Mouse (Mus musculus) gastrocnemius, adult 8-10 months (tissue): ENCODE results near the gene Poc1b. TPM values are rescaled to one million over a fixed set of nuclear protein-coding genes. Genes with fewer than 3 reads are reported as not detected.
A peak's percentile ranks its signal among the peaks of the same experiment; 100 is the strongest.
"Not testable (repeated sequence)": the region's sequence is repeated elsewhere in the genome, so short reads cannot be mapped to it uniquely, and the experiment has no call there.

Experiments used
- DNase-seq, 2 experiments: peaks; one replicate each; pipeline ENCODE4 v3.0.0; 2022; ENCODE audit warnings: low spot score in 2 of 2
- total RNA-seq, 4 experiments: library from RNA; stranded (reverse); gene quantifications; 2 replicates each; pipeline ENCODE4 v1.2.4; 2022

Gene Poc1b
- total RNA-seq, 4 experiments from 2014 or later = 2.4 to 5.5 (median 3.7) TPM

GRCm38 (mm10) chr10:99154635-99155034 lies 47.8 kb downstream of the Poc1b start:
- no peak for DNase-seq

GRCm38 (mm10) chr10:99156808-99157207 lies 50.0 kb downstream of the Poc1b start:
- no peak for DNase-seq

GRCm38 (mm10) chr10:99157697-99158096 lies 50.9 kb downstream of the Poc1b start:
- not testable (repeated sequence) for DNase-seq

GRCm38 (mm10) chr10:99161987-99162582 lies 55.2 kb downstream of the Poc1b start:
- DNase-seq = no peak

- no peak for DNase-seq
Observed at GRCm38 (mm10) chr10:99163002-99163401, 56.2 kb downstream of the Poc1b start.

GRCm38 (mm10) chr10:99164871-99165477 lies 58.1 kb downstream of the Poc1b start:
- no peak for DNase-seq

GRCm38 (mm10) chr10:99165751-99166282 lies 59.0 kb downstream of the Poc1b start:
- no peak for DNase-seq

- no peak for DNase-seq
Observed at GRCm38 (mm10) chr10:99166392-99166791, 59.6 kb downstream of the Poc1b start.

GRCm38 (mm10) chr10:99168404-99168803 lies 61.6 kb downstream of the Poc1b start:
- DNase-seq = no peak

- DNase-seq = no peak
Observed at GRCm38 (mm10) chr10:99168840-99169764, 62.3 kb downstream of the Poc1b start.

GRCm38 (mm10) chr10:99169765-99170129 lies 62.9 kb downstream of the Poc1b start:
- peak in 1 of 2 experiments; percentile 14 for DNase-seq

GRCm38 (mm10) chr10:99171961-99172497 lies 65.2 kb downstream of the Poc1b start:
- peak; percentile 14 to 28 for DNase-seq

GRCm38 (mm10) chr10:99172906-99173507 lies 66.2 kb downstream of the Poc1b start:
- no peak for DNase-seq

GRCm38 (mm10) chr10:99176911-99177310 lies 70.1 kb downstream of the Poc1b start:
- DNase-seq = no peak

- DNase-seq = no peak
Observed at GRCm38 (mm10) chr10:99178118-99178517, 71.3 kb downstream of the Poc1b start.

- DNase-seq = no peak
Observed at GRCm38 (mm10) chr10:99179122-99179521, 72.3 kb downstream of the Poc1b start.

GRCm38 (mm10) chr10:99179566-99179965 lies 72.7 kb downstream of the Poc1b start:
- DNase-seq = no peak

- DNase-seq = no peak
Observed at GRCm38 (mm10) chr10:99181497-99181896, 74.7 kb downstream of the Poc1b start.

- DNase-seq = no peak
Observed at GRCm38 (mm10) chr10:99182107-99182506, 75.3 kb downstream of the Poc1b start.

- no peak for DNase-seq
Observed at GRCm38 (mm10) chr10:99188175-99188574, 81.3 kb downstream of the Poc1b start.
